Mouse (Mus musculus): ENCODE measurements around the gene H2afb3. TPM values are rescaled to one million over a fixed set of nuclear protein-coding genes. Genes with fewer than 3 reads are reported as not detected.
"Not testable (repeated sequence)": the region's sequence is repeated elsewhere in the genome, so short reads cannot be mapped to it uniquely, and the experiment has no call there.

Gene H2afb3
- polyA plus RNA-seq (2014; fragmentation: Nextera tagmentation; extraction: Ambion mirVana): not detected in 2 replicates

DNA sequence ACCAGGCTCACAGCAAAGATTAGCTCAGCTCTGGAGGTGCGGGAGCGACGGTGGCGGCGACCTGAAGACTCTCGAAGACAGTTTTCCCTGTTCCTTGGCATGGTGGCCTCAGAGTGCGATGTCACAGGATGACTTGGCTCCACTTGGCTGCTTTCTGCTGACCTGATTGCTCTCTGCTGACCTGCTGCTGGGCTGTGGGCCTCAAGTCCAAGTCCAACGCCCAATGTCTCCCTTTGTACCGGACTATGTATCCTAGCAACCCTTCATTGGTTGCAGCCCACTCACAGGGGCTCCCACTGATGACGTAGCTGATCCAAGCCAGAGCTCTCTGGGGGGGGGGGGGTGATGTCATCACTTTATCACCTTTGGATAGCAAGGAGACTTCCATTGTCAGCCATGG, at the start of gene H2afb3:
H2afb3 (minus strand) TSS at position 101 of the 400 bp plus-strand sequence.
- H3K27me3 ChIP-seq (replicated peaks; ENCODE audit: control insufficient read depth, insufficient read depth, low read length): not testable (repeated sequence)
- WGBS: 89% methylated on average over 7 of the region's 10 CpGs

DNA sequence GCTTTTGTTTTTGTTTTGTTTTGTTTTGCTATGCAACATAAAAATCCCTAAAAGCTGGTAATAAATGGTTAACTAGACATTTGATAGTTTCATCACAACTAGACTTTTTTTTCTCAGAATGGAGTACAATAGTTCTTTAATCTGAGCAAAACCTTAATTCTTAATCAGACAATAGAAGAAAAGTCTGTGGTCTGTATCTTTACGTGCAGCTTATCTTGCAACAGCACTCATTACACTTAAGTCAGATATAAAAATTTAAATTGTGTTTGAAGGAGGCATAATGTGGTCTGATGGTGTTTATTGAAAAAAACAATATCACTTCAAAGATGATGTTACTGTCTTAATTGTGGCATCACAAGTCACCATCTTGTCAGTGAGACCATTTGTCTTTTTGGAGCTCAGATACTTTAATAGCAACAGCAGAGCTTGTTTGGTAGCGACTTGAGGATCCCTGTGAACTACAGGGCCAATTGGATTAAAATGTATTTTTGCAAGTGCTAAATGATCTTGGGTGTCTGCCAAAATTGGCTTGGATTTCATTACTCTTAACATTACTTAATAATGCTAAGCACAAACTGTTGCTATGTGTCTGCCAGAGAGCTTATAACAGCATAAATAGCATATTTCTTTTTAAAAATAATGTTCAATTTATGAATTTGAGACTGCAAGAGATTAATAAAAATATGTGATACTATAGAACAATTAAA, 11.3 kb downstream of the H2afb3 start:
- Histone ChIP-seq H3K4me3 (ENCODE audit: low read depth, low read length) (no peak overlapping the region), H3K9me3 (ENCODE audit: control insufficient read depth, low read length) (no peaks in the 10 kb centered on the region), H3K27ac (ENCODE audit: low read depth) (no peak overlapping the region), H3K9ac (ENCODE audit: low read length) (no peak overlapping the region), H3K27me3 (replicated peaks; ENCODE audit: control insufficient read depth, insufficient read depth, low read length) (no peaks in the 10 kb centered on the region), H3K4me1 (replicated peaks; ENCODE audit: control insufficient read depth, insufficient read depth, low read length) (no peaks in the 10 kb centered on the region), H3K36me3 (ENCODE audit: control insufficient read depth, insufficient read depth, low read length) (no peaks in the 10 kb centered on the region), H3K4me2 (ENCODE audit: low read length) (no peak overlapping the region)
- ATAC-seq (replicated peaks; ENCODE audit: low FRiP score, low TSS enrichment, low read depth): no peak
- no peak for DNase-seq (ENCODE audit: low spot score)
- WGBS: 61% methylated on average over 2 of the region's 2 CpGs

More for the DNA sequence above, at the start of gene H2afb3:
- H3K9ac ChIP-seq (ENCODE audit: low read length); H3K4me3 ChIP-seq (ENCODE audit: low read depth, low read length); H3K4me2 ChIP-seq (ENCODE audit: low read length); H3K27ac ChIP-seq (ENCODE audit: low read depth); H3K4me1 ChIP-seq (replicated peaks; ENCODE audit: control insufficient read depth, insufficient read depth, low read length); H3K9me3 ChIP-seq (ENCODE audit: control insufficient read depth, low read length); DNase-seq (ENCODE audit: low spot score); H3K36me3 ChIP-seq (ENCODE audit: control insufficient read depth, insufficient read depth, low read length); ATAC-seq (replicated peaks; ENCODE audit: low FRiP score, low TSS enrichment, low read depth): not testable (repeated sequence)

DNA sequence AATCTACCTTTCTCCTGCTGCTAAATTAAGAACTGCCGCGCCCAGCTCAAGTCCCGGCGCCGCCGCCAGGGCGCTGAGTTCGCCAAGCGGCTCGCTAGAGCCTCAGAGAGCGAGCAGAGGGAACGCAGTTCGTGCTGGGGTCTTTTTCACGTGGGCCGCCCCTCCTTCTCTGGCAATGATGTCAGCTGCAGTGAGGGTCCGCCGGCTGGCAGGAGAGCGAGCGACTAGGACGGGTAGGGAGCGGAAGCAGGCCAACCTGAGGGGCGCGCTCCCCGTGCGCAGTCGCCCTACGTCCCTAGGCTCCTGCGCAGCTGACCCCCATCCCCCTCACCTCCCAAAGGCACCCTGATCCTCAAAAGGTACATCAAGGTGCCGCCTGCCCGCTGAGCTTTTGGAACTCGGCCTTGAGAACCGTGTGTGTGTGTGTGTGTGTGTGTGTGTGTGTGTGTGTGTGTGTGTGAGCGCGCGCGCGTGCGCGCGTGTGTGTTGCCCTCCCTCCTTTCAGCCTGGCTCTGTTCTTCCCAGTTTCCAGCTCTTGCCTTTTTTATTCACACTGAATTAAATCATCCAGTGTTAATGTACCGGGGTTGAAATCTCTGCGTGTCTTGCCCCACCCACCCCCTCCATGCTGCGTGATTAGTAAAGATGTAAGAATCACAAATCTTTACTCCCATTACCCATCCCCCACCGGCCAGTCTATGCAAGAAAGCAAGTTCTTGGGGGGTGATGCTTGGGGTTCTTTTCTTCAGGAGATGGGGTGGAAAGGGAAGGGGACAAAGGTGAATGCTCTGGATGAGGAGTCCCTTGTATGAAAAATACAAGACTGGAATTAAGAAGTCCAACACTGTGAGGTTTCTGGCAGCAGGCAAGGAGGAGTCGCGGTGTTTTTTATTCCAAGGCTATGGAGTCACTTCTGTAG, 19.8 kb downstream of the H2afb3 start:
- Histone ChIP-seq H3K9me3 (ENCODE audit: control insufficient read depth, low read length) (no peaks in the 10 kb centered on the region), H3K4me3 (ENCODE audit: low read depth, low read length) (peak overlapping the region; percentile 39), H3K4me1 (replicated peaks; ENCODE audit: control insufficient read depth, insufficient read depth, low read length) (no peaks in the 10 kb centered on the region), H3K4me2 (ENCODE audit: low read length) (peak overlapping the region; percentile 59), H3K36me3 (ENCODE audit: control insufficient read depth, insufficient read depth, low read length) (no peaks in the 10 kb centered on the region), H3K27ac (ENCODE audit: low read depth) (no peak overlapping the region), H3K9ac (ENCODE audit: low read length) (peak overlapping the region; percentile 20; the same call in 1 of the 2 replicates), H3K27me3 (replicated peaks; ENCODE audit: control insufficient read depth, insufficient read depth, low read length) (no peaks in the 10 kb centered on the region)
- peak; percentile 65 for ATAC-seq (replicated peaks; ENCODE audit: low FRiP score, low TSS enrichment, low read depth)
- WGBS: 4% methylated on average over 38 of the region's 46 CpGs
- DNase-seq (ENCODE audit: low spot score): peak; percentile 64

DNA sequence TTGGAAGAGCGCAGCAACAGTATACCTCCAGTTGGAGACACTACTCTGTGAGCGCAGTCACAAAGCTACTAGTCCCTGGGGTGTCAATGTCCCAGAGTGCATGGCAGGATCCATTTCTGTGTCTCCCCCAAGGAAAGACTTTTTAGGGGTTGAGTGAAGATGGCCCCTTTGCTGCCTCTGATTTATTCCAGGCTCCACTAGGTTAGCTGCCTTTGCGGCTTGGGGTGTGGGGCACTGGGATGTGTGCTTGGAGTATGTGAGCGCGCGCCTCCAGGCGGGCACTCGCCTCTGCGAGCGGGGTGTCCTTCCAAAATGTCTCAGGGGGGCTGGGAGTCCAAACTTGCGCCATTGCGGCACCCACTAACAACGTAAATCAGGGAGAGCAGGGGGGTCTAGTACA, 21.2 kb downstream of the H2afb3 start:
- WGBS: 10% methylated on average over 13 of the region's 13 CpGs
- Histone ChIP-seq H3K4me1 (replicated peaks; ENCODE audit: control insufficient read depth, insufficient read depth, low read length) (no peaks in the 10 kb centered on the region), H3K9me3 (ENCODE audit: control insufficient read depth, low read length) (no peaks in the 10 kb centered on the region), H3K4me3 (ENCODE audit: low read depth, low read length) (peak overlapping the region; percentile 44), H3K27ac (ENCODE audit: low read depth) (no peak overlapping the region), H3K4me2 (ENCODE audit: low read length) (peak overlapping the region; percentile 59), H3K9ac (ENCODE audit: low read length) (no peak overlapping the region), H3K27me3 (replicated peaks; ENCODE audit: control insufficient read depth, insufficient read depth, low read length) (no peaks in the 10 kb centered on the region), H3K36me3 (ENCODE audit: control insufficient read depth, insufficient read depth, low read length) (no peaks in the 10 kb centered on the region)
- DNase-seq (ENCODE audit: low spot score) (peak; percentile 54), ATAC-seq (replicated peaks; ENCODE audit: low FRiP score, low TSS enrichment, low read depth) (no peak)

DNA sequence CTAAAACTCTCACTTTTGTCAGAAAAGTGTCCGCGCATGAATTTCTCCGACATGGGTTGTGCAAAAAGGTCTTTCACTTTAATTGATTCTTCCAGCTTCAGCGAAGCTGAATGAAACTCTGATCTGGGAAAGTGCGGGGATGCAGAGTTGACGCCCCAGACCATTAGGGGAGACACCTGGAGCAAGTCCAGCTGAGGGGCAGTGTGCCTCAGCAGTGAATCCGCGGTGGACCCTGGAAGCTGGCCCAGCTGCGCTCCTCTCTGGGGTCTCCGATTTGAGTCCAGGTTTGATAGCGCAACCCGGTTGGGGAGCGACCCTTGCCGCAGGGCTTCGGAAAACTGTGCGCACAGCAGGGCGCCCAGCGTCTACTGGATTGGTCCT, 22.0 kb downstream of the H2afb3 start:
- no peaks in the 10 kb centered on the region for H3K4me1 ChIP-seq (replicated peaks; ENCODE audit: control insufficient read depth, insufficient read depth, low read length)
- no peak overlapping the region for H3K27ac ChIP-seq (ENCODE audit: low read depth)
- peak; percentile 58 for DNase-seq (ENCODE audit: low spot score)
- no peaks in the 10 kb centered on the region for H3K27me3 ChIP-seq (replicated peaks; ENCODE audit: control insufficient read depth, insufficient read depth, low read length)
- peak overlapping the region; percentile 59 for H3K4me2 ChIP-seq (ENCODE audit: low read length)
- H3K36me3 ChIP-seq (ENCODE audit: control insufficient read depth, insufficient read depth, low read length): no peaks in the 10 kb centered on the region
- 8% methylated on average over 18 of the region's 18 CpGs for WGBS
- H3K4me3 ChIP-seq (ENCODE audit: low read depth, low read length): peak overlapping the region; percentile 44
- ATAC-seq (replicated peaks; ENCODE audit: low FRiP score, low TSS enrichment, low read depth): no peak
- H3K9ac ChIP-seq (ENCODE audit: low read length): no peak overlapping the region
- H3K9me3 ChIP-seq (ENCODE audit: control insufficient read depth, low read length): no peaks in the 10 kb centered on the region

DNA sequence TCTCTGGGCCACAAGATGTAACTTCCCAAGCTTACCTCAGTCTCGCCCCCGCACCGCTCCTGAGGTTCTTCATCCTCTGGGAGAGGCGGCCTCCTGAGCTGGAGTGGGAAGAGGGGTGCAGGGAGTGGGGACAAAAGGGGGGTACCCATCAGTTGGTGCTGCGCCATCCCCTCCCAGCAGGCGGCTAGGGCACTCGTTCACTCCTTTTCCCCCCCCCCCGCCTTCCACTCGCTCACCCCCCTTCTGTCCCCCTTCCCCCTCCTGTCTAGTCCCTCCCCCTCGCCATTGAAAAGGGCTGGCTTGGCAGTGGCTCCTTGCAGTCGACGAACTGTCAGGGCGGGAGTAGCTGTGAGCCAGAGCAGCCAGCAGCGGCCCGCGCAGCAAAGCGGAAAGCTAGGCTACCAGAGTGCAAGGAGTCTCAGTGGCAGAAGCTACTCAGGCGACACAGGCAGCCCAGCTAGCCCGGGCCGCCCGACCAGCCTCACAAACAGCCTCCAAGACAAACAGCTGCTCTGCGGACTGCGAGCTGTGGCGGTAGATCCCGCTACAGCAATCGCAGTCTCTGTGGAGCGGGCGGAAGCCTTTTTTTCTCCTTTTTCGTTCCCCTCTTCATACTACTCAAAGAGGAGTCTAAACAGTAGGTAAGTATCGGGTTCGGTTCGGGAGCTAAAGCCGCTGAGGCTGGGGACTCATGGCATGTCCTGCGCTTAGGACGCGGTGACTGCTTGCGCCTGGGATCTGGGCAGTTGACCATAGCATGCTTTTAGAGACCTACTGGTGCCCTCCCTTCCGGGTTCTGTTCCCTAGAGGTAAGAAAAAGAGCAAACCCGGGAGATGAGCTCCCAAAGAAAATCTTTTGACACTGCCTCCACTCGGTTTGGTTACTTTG, 22.6 kb downstream of the H2afb3 start, which contains the start of gene Pcdh11x:
Pcdh11x (plus strand) TSS at position 249 of the 889 bp plus-strand sequence.
- Histone ChIP-seq H3K9me3 (ENCODE audit: control insufficient read depth, low read length) (no peaks in the 10 kb centered on the region), H3K4me3 (ENCODE audit: low read depth, low read length) (peak within 1 kb of the TSS; percentile 44), H3K27me3 (replicated peaks; ENCODE audit: control insufficient read depth, insufficient read depth, low read length) (no peaks in the 10 kb centered on the region), H3K4me2 (ENCODE audit: low read length) (peak within 1 kb of the TSS; percentile 59), H3K9ac (ENCODE audit: low read length) (0 out of 2 replicates have a peak within 1 kb of the TSS, but pooled peaks have one; percentile 27), H3K4me1 (replicated peaks; ENCODE audit: control insufficient read depth, insufficient read depth, low read length) (no peaks in the 10 kb centered on the region), H3K27ac (ENCODE audit: low read depth) (no peak within 1 kb of the TSS), H3K36me3 (ENCODE audit: control insufficient read depth, insufficient read depth, low read length) (no peaks in the 10 kb centered on the region)
- DNase-seq (ENCODE audit: low spot score) (peak; percentile 69), ATAC-seq (replicated peaks; ENCODE audit: low FRiP score, low TSS enrichment, low read depth) (peak; percentile 67)
- WGBS: 8% methylated on average over 35 of the region's 40 CpGs

DNA sequence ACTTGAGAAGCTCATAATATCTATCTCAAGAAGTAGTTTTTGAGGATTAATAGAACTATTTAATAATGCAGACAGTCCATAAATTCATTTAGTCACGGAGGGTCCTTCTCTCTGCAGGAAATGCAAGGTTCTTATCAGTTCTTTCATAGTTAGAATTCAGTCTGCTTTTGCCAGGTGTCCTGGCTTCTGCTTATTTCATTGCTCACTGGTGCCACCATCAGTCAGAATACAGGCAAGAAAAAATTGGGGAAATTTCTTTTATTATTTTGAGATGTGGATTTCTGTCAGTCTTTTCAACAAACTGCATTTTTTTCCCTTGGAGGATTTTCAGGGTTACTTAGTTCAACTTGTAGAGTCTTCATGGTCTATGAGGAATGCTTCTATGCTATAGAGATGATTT, 25.4 kb downstream of the H2afb3 start:
- Histone ChIP-seq H3K4me2 (ENCODE audit: low read length) (no peak overlapping the region), H3K27ac (ENCODE audit: low read depth) (no peak overlapping the region), H3K9me3 (ENCODE audit: control insufficient read depth, low read length) (no peaks in the 10 kb centered on the region), H3K4me3 (ENCODE audit: low read depth, low read length) (no peak overlapping the region), H3K4me1 (replicated peaks; ENCODE audit: control insufficient read depth, insufficient read depth, low read length) (no peaks in the 10 kb centered on the region), H3K9ac (ENCODE audit: low read length) (no peak overlapping the region), H3K36me3 (ENCODE audit: control insufficient read depth, insufficient read depth, low read length) (no peaks in the 10 kb centered on the region), H3K27me3 (replicated peaks; ENCODE audit: control insufficient read depth, insufficient read depth, low read length) (no peaks in the 10 kb centered on the region)
- no peak for DNase-seq (ENCODE audit: low spot score)
- WGBS: 0% methylated on average over 1 of the region's 1 CpGs
- ATAC-seq (replicated peaks; ENCODE audit: low FRiP score, low TSS enrichment, low read depth): no peak

DNA sequence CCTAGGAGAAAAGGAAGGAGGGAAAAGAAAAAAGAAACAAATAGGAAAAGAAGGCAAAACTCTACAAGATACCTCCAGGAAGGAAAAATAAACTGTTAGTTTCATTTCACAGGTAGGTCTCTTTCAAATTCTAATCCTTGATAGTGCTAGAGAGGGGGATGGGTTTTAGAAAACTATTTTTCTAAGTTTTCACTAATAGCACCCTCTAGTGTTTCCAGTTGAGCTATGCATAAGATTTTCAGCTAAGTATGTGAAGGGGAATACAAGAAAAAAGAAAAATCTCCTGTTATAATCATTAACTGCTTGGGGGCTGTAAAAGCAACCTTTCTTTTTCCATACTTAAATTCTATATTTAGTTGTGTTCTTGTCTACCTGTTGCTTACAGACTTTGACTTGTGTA, 27.4 kb downstream of the H2afb3 start:
- no peaks in the 10 kb centered on the region for H3K27me3 ChIP-seq (replicated peaks; ENCODE audit: control insufficient read depth, insufficient read depth, low read length)
- DNase-seq (ENCODE audit: low spot score) (no peak), ATAC-seq (replicated peaks; ENCODE audit: low FRiP score, low TSS enrichment, low read depth) (no peak)
- no peaks in the 10 kb centered on the region for H3K9me3 ChIP-seq (ENCODE audit: control insufficient read depth, low read length)
- H3K27ac ChIP-seq (ENCODE audit: low read depth): no peak overlapping the region
- H3K4me2 ChIP-seq (ENCODE audit: low read length): no peak overlapping the region
- no peak overlapping the region for H3K9ac ChIP-seq (ENCODE audit: low read length)
- no peak overlapping the region for H3K4me3 ChIP-seq (ENCODE audit: low read depth, low read length)
- no peaks in the 10 kb centered on the region for H3K36me3 ChIP-seq (ENCODE audit: control insufficient read depth, insufficient read depth, low read length)
- H3K4me1 ChIP-seq (replicated peaks; ENCODE audit: control insufficient read depth, insufficient read depth, low read length): no peaks in the 10 kb centered on the region

All from intestine, embryonic 14.5 days (tissue).